Mouse (Mus musculus) cerebellum, postnatal 36 days (tissue): ENCODE results near the gene Atp11c.

Experiments
- DNase-seq, 2 experiments: peaks; one replicate each; pipeline ENCODE4 v3.0.0; 2021 to 2022; ENCODE audit warnings: mixed read lengths in 2 of 2

The Atp11c gene

DNA sequence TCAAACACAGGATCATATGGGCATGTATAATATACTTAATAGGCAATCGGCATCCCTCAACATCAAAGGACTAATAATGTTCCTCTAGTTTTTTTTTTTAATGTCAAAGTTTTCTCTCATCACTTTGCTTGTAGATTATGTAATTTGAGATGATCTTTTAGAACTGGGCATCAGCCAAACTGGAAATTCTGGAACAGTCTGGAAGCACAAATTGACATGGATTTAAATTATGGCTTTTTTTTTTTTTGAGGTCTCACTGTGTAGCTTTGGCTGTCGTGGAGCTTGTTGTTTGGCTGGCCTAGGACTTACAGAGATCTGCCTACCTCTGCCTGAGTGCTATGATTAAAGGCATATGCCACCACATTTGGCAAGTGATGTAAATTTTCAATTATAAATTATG, 210.8 kb downstream of the Atp11c start:
- no peak for DNase-seq

DNA sequence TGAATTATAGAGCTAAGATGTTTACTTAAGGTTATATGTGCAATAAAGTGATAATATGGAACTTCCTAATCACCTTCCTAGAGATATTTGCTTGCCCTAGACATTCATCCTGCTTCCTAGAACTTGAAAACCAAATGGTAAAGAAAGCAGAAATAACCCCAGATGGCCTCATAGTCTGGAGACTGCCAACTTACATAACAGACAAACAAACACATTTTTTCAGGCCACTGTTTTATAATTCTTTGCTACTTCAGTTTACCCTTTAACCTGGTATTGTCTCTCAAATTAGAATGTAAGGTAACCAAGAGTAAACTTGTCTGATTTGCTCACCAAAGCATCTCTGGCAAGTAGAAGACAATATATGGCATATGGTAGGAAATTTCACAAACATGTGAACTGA, 212.1 kb downstream of the Atp11c start:
- no peak for DNase-seq

DNA sequence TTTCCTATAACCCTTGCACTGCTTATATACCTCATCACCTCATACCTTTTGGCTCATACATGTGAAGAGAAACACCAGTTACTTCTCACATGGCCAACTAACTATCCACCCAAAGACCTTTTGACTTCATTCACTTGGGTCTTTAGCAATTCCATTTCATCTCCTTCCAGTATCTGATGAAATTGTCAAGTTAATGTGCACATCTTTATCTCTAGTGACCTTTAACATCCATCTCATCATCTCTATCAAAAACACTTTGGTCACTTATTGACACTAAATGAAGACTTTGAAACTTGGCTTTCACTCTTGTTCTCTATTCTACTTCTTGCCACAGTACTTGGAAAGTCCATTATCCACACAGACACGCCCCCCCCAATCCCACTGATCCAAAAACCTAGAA, 243.8 kb downstream of the Atp11c start:
- no peak for DNase-seq

DNA sequence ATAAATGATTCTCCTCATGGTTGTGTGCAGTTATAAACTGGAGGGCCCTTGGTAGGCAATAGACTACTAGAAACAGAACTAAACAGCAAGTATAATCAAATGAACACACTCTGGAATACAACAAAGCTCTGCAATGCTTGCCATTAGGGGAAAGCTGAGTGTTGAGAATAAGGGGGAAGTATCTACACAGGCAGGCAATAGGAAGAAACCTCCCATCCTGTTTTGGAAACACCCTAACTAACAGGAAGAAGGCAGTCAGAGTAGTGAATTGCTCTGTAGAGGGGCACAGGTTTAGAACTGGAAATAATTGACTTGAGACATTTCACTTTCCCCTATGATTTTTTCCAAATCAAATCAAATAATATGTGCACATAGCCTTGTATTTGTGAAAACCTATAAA, 247.1 kb downstream of the Atp11c start:
- DNase-seq: no peak

DNA sequence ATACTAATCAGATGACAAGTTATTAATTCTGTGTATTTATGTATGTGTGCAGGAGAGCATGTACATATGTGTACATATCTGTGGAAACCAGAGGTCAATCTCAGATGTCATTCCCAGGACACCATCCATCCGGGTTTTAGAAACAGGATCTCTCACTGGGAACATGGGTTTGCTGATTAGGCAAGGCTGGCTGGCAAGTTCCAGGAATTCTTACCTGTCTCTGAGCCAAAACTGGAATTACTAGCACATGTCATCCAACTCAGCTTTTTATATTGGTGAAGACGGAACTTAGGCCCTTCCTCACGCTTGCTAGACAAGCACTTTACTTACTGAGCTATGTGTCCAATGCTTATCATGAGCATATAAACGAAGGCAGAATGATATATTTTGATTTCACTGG, 247.5 kb downstream of the Atp11c start:
- peak in 1 of 2 experiments; percentile 3 for DNase-seq

DNA sequence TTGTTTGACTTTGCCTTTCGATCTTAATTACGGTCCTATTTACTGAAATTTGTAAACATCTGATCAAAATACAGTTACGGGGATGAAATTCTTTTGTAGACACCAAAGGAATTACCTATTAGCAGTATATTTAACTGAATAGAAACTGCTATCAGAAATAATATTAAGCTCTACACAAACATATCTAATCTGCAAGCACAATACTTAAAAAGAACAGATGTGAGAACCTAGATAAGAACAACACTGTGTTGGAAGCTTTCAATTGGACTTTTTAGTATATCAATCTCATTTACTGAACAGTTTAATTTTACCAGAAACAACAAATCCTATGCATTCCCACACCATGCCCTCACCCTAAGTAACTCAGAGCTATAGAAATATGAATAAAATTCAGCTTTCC, 262.8 kb downstream of the Atp11c start:
- no peak for DNase-seq

DNA sequence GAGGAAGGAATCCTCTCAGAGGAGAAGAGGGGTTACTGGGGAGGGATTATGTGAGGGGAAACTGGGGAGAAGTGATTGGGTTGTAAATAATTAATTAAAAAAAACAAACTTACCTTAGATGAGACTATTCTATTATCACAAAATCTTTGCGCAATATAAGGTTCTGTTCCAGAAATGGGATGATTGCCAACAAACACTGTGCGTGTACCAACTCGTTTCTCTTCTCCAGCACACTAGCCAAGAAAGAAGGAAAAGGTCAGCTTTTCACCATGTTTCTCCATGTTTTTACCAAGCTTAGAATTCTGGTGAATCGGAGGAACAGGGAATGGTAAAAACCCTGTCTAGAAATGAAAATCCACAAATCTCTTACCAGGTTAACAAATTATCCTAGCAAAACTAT, 271.2 kb downstream of the Atp11c start:
- DNase-seq: no peak

DNA sequence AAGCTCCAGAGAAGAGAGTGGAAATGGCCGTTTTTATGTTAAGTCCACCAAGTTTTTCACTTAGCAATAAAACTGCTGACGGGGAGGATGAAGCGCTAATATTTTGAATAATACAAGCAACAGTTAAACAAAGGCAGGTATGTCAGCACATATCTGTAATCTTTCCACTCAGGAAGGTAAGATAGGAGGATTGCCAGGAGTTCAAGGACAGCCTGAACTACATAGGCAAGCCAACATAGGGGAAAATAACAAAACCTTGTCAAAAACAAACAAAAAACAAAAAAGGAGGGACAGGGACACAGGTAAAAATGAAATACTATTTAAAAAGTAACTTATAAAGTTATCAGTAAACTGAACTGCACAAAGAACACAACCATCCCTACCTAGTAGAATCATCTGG, 274.8 kb downstream of the Atp11c start:
- DNase-seq: no peak

DNA sequence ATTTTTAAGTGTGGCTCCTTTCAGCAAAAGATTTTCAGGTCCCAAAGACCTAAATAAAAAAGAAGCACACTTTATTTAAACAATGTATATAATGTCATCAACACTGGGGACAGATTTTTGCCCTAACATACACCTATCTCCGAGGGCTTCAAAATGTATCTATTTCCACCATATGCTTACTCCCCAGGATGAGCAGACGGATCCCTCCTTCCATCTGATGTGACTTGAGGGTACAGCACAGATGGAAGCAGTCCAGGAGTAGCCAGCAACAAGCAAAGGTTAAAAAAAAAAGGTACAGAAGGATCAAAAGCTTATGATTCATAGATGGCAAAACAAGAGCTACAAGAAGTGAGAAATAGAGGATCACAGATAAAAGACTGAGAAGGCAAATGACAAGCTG, 300.2 kb downstream of the Atp11c start:
- peak; percentile 14 to 20 for DNase-seq

DNA sequence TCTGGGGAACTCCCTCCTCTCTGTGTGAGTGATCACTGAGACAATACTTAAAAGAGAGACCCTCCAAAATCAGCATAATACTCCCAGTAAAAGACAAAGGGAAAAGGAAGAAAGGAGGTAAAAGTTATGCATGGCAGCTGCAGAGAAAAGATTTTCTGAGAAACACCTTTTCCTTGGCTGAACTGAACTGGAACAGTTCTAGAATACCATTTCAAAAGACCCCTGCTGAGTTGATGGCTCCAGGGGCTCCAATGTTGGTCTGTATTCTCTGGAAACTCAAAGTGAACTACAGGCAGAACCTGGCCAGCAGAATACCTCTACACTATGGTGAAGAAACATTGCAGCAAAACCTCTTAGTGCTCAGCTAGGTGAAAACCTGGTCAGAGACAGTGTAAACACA, 337.2 kb downstream of the Atp11c start:
- no peak for DNase-seq

DNA sequence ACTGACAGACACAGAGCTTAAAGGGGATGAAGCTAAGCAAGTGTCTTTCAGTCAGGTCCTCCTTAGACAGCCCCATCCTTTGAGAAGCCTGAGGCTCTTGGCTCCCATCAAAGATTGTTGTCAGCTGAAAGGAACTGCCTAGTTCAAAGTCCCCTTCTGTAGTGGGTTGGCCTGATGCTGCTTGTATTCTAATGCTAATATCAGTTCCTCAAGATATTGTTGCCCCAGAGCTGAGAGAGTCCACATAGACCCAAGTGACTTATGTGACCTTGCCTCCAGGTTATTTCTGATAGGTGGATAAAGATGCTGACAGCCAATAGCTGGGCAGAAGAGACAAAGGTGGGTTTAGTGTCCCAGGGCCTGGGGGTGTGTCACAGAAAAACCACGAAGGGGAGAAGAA, 404.8 kb downstream of the Atp11c start:
- no peak for DNase-seq

DNA sequence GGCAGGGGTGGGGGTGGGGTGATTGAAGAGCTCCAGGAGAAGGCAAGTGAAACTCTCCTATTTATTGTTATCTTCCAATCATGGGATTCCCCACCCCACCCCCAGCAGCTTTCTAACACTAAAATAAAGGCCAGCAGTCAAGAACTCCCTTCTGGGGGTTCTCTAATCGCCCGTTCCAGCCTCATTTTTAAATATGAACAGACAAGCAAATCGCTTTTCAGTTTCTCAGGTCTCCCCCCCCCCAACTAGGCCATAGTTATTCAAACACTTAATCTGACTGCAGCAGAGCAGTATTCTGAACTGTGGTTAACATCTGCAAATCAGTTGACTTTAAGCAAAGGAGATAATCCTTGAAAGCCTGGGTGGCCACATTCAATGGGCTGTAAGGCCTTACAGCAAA, 409.9 kb downstream of the Atp11c start:
- no peak for DNase-seq

DNA sequence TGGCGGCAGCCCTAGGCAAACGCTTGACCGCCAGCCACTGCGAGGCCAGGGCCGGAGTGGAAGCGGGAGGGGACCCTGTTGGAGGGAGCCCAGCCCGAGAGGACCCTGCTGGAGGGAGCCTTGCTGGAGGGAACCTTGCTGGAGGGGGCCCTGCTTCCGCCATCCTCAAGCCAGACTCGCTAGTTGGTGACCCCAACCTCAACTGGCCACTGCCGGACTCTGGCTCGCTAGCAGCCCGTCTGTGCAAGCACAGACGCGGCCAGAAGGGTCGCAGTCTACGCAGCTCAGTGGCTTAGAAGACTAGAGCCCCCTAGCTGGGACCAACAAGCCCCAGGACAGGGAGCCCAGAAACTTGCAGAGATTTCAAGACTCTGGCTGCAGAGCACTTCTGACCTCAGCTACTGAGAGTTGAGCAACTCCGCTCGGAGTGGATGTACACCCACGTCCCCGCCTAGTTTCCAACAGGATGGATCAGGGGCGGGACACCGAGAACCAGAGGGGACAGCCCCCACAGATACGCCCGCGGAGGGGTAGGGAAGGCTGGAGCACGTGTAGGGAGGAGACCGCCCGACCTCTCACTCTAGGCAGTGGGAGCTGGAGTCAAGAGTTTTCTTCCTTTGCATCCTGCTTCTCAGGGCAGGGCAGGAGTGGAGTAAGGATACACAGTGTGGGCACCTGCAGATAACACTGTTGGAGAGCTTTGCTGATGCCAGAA, 413.6 kb downstream of the Atp11c start, which contains the start of gene Mcf2:
Gene Mcf2 (minus strand): TSS at position 346 of the 715 bp plus-strand sequence.
- peak in 1 of 2 experiments; percentile 2 for DNase-seq

DNA sequence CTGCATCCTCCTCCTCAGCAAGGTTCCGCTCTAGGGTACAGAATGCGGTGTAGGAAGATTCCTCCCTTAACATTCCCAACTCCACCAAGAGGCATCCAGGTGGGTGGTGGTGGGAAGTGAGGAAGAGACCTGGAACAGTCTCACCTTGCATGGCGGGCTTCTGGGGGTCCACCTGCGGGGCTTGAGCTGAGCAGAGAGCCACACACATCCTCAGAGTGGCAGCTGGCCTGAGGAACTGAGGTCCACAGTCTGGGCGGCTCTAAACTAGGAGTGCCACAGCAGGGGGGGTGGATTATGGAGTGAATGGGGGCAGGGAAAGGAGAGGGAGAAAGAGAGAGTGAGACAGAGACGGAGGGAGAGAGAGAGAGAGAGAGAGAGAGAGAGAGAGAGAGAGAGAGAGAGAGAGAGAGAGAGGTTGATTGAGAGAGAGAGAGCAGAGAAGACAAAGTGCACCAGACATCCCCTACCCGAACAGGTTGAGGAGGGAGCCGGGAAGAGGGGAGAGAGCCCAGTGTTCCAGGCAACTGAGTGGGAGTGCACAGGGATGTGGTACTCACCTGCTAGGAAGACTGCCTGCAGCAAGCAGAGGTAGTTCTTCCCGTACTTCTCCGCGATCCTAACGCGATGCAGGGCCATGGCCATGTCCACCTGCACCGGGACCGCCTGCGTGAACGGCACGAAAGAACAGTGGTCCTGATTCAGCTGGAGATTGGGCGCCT, 414.3 kb downstream of the Atp11c start:
- DNase-seq: no peak
